Mouse (Mus musculus) hematopoietic stem cell, adult 5-6 weeks (primary cell): Measurements from ENCODE around the gene Tusc2. TPM values are rescaled to one million over a fixed set of nuclear protein-coding genes. Genes with fewer than 3 reads are reported as not detected.

ENCODE experiments used
- ATAC-seq, 2 experiments: fragments of 125-278 bp in 1 of 2; replicated peaks in 1 of 2; 2 replicates each; pipeline ENCODE4 v1.8.0; 2016 to 2017; ENCODE audit warnings: inconsistent platforms in 2 of 2, mild to moderate bottlenecking in 2 of 2, moderate number of reproducible peaks in 2 of 2, low read depth in 1 of 2, moderate TSS enrichment in 1 of 2; ENCODE audit not compliant: low FRiP score in 2 of 2, poor library complexity in 2 of 2, severe bottlenecking in 2 of 2, insufficient read depth in 1 of 2, low TSS enrichment in 1 of 2
- total RNA-seq: library from RNA; stranded (forward); fragments of 172-1452, 232-1000 nt; gene quantifications from 2 replicates; pipeline ENCODE4 v1.2.3, GENCODE M21; 2017

The Tusc2 gene
- total RNA-seq, 1 experiment from 2014 or later, result 23.7 TPM

DNA sequence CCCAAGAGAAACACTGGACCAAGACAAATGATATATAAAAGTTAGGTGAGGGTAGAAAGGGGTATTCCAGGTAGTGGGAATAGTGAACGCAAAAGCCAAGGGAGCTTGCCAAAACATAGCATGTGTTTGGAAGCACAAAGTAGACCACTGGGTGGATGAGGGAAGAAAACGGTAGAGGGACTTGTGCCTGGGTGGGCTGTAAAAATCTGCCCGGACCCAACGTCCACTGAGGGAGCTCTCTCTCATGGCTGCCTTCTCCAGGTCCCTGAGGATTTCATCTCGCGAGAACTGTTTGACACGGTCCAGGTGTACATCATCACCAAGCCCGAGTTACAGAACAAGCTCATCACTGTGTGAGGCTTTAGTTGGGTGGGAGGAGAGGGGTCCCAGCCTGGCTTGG lies 20.3 kb upstream of the Tusc2 start:
- no peak for ATAC-seq

DNA sequence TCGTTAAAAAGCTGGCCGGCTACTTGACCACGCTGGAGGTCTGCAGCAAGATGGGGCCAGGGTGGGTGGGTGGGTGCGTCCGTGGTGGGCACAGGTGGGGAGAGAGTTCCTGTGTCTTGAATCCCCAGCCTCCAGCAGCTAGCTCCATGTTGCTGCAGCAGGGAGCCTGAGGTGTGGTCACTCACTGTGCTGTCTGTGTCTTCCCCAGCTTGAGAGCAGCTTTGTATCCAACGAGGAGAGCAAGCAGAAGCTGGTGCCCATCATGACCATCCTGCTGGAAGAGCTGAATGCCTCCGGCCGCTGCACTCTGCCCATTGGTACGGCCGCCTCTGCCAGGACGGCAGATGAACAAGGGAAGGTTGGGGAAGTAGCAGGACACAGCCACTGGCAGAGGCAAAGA lies 19.8 kb upstream of the Tusc2 start:
- no peak for ATAC-seq

DNA sequence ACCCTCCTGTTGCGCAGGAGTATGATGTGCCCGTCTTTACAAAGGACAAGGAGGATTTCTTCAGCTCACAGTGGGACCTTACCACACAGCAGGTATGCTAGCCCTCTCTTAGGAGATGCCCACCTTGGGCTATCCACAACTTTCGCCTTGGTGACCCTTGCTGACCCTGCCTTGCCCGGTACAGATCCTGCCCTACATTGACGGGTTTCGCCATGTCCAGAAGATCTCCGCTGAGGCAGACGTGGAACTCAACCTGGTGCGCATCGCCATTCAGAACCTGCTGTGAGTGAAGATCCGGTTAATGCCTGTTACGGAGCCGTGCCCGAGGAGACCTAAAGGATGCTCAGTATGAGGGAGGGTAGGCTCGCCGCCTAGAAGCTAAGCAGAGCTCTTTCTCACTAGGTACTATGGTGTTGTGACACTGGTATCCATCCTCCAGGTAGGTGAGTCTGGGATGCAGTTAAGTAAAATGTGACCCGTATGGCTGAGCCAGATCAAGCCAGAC lies 18.8 kb upstream of the Tusc2 start:
- ATAC-seq, result no peak

DNA sequence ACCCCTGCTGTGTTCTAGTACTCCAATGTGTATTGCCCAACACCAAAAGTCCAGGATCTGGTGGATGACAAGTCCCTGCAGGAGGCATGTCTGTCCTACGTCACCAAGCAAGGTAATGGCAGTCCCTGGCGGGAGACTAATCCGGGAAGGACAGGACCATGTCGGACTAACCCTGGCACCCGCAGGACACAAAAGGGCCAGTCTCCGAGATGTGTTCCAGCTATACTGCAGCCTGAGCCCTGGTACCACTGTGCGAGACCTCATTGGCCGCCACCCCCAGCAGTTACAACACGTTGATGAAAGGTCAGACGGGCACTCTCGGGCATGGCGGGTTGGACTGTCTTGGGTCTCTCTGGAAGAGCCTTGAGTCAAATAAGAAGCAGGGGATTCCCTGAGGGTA lies 18.3 kb upstream of the Tusc2 start:
- no peak for ATAC-seq

DNA sequence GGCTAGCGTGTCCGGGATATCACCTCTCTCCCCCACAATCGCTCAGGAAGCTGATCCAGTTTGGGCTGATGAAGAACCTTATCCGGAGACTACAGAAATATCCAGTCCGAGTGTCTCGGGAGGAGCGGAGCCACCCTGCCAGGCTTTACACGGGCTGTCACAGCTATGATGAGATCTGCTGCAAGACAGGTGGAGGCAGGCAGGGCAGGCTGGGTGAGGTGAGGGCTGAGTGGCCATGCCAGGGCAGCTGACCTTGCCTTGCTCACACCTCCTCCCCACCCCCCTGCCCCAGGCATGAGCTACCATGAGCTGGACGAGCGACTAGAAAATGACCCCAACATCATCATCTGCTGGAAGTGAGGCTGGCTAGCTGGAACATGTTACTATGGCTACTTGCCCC lies 17.9 kb upstream of the Tusc2 start:
- ATAC-seq, result no peak

DNA sequence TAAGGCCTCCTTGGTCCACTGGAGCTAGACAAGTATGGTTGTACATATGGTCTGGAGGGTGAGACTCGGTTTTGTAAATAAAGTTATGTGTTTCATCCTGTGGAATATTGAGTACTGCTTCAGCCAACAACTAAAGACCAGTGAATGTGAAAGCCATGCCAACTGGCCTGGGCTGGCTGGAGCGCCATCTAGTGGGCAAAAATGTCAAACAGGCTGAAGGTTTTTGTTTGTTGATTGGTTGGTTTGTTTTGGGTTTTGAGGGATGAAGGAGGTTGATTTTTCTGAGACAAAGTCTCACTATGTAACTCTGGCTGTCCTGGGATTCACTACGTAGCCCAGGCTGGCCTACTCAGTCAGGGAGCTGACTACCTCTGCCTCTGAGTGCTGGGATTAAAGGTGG lies 17.5 kb upstream of the Tusc2 start:
- ATAC-seq, result no peak

DNA sequence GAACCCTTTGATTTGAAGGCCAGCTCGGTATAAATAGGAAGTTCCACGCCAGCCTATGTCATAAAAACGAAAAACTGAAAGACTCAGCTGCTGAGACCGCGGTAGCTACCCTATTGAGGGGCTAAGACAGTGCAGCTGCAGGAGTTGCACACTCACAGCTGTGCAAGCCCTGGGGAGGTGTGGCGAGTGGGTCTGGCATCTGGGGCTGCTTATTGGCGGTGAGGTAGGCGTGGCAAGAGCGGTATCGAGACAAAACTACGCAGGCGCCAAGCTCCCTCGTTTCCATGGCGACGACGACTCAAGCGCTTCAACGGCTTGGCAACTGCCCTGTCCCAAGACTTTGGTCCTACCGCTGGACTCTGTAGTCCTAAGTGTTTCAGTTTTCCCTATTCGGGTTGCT lies 16.0 kb upstream of the Tusc2 start, which contains the start of gene Zmynd10:
Gene Zmynd10 (plus strand): TSS at position 273 of the 400 bp plus-strand sequence.
- ATAC-seq, result peak; percentile 52 to 64

DNA sequence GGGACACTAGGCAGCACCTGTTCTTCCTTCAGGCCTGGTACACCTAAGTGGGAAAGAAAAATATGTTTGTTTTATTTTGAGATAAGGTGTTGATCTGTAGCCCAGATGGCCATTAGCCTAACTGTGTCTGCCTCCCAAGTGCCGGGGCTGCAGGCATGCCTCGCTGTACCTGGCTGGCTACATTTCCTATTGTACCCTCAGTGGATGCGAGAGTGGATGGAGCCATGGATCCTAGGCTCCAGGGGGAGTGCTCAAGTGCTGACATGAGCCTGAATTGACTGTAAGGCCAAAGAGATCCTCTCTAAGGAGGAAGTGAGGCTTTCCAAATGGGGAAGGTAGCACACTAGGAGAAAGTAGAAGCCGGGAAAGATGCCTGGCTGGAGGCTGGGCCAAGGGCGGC lies 15.1 kb upstream of the Tusc2 start:
- ATAC-seq, result no peak

DNA sequence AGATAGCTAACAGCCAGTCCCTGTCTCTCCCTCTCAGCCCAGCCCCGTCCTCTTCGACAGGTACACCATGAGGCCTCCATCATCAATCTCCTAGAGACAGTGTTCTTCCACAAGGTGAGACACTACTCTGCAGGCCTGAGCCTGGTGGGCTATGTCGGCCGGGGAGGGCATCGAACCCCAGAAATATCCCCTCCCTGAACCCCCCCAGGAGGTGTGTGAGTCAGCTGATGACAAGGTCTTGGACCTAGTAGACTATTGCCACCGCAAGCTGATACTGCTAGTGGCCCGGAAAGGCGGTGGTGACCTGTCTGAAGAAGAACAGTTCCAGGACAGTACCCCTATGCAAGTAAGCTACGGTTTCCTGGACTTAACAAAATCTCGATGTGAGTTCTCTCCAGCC lies 14.2 kb upstream of the Tusc2 start:
- no peak for ATAC-seq

DNA sequence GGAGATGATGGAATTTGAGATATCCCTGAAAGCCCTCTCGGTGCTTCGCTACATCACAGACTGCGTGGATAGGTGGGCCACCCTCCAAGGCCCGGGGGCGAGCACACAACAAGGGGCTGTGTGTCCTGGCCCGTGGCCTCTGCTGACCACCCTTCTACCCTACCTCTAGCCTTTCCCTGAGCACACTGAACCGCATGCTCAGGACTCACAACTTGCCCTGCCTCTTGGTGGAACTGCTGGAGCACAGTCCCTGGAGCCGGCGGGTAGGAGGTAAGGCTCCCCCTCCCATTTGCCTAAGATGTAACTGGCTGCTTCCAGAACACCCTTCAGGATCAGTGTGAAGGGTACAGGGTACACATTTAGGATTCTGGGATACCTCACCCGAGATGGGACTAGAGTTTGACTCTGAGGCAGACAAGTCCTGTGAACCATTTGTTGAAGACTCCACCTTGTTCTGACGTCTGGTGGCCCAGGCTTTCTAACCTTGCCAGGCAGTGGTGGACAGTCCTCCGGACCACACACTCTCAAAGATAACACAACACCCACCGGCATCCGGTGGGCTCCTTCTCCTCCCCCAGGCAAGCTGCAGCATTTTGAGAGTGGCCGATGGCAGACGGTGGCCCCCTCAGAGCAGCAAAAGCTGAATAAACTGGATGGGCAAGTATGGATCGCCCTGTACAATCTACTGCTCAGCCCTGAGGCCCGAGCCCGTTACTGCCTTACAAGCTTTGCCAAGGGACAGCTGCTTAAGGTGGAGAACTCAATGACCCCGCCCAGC lies 13.6 kb upstream of the Tusc2 start:
- no peak for ATAC-seq

DNA sequence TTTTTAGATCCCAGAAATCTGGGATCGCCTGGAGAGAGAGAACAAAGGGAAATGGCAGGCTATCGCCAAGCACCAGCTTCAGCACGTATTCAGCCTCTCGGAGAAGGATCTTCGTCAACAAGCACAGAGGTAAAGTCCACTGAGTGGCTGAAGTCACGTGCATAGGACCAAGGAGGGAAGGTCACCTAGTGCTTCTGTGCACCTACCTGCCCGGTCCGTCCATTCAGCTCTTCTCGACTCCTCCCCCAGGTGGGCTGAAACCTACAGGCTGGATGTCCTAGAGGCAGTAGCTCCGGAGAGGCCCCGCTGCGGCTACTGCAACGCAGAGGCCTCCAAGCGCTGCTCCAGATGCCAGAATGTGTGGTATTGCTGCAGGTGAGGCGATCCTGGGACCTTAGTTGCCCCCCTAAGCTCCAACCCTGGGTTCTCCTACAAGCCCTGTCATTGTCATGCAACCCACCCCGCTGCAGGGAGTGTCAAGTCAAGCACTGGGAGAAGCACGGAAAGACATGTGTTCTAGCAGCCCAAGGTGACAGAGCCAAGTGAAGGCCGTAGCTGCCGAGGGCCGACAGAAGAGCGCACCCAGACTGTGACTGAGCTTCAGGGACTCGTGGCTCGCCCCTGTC lies 12.5 kb upstream of the Tusc2 start:
- no peak for ATAC-seq

DNA sequence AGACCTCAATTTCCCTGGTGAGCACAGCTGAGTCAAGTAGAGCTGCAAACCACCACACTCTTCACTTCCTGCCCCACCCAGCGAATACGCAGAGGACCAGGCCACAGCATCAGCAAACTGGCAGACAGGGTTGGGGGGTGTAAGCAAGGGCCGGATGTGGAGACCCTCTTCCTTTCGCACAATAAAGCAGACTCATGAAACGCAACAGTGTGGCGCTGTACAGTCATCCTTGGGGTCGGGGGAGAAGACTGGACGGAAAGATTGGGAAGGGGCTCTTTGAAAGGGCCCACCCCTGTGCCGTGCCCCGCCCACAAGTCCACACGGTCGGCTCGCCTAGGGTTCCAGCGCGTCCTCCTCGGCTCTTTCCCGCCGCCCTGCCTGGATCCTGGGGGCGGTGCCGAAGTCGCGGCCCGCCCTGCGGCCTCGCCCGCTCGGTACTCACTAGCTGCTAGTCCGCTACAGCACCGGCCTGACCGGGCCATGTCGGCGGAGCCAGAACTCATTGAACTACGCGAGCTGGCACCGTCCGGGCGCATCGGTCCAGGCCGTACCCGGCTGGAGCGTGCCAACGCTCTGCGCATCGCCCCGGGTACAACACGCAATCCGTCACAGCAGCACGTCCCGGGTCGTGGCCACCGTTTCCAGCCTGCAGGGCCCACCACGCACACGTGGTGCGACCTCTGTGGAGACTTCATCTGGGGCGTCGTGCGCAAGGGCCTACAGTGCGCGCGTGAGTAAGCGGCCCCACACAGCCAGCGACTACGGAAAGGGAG lies 11.8 kb upstream of the Tusc2 start, which contains the start of gene Rassf1:
Gene Rassf1 (plus strand): TSS at position 439 of the 773 bp plus-strand sequence.
- ATAC-seq, result peak in 1 of 2 experiments; percentile 21; a peak in 1 of 4 replicates

DNA sequence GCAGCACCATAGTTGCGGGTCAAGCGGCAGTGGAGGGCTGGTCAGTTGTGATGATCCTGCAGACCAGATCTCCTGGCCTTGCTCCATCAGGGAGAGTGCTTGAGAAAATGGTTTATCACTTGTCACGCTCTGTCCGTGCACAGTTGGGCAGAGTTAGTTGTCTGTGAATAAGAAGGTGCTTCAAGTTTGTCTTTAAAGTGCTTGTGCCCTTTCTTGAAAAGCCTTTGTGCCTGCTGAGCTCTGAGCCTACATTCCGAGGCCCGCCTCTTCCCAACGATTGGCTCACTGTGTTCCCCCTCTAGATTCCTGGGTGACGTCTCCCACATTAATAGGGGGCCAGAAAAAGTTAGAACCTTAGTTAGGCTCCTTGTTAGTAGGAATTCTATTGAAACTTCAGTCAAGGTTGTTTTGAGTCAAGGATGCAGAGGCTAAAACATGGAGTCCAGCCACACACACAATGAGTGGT lies 11.1 kb upstream of the Tusc2 start:
- ATAC-seq, result no peak

DNA sequence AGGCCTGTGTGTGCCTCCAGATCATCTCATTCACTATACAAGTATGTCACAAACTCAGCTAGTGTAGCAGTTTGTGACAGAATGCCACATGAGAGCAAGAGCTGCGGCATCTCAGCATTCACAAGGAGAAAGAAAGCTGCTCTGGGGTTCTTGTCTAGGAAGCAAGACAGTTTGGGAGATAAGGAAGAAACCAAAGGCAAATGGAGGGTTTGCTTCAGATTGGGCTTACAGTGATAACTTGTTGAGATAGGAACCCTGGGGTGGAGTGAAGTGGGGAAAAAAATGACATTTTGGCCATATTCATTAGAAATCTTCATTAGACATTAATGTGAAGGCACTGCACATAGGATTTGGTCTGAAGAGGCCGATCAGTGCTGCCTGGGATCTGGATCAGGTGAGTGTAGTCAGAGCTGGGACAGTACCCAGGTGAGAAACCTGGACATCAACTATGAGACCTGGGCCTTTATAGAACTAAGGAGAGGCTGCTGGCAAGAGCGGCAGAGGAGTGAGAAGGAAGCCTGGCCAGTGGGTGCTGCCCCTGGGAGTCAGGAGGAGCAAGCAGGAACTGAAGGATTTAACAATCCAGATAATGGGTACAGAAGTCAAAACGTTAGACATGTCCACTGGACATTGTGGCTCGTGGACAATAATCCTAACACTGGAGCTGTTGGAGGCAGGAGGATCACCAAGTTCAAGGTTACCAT lies 10.2 kb upstream of the Tusc2 start:
- no peak for ATAC-seq

DNA sequence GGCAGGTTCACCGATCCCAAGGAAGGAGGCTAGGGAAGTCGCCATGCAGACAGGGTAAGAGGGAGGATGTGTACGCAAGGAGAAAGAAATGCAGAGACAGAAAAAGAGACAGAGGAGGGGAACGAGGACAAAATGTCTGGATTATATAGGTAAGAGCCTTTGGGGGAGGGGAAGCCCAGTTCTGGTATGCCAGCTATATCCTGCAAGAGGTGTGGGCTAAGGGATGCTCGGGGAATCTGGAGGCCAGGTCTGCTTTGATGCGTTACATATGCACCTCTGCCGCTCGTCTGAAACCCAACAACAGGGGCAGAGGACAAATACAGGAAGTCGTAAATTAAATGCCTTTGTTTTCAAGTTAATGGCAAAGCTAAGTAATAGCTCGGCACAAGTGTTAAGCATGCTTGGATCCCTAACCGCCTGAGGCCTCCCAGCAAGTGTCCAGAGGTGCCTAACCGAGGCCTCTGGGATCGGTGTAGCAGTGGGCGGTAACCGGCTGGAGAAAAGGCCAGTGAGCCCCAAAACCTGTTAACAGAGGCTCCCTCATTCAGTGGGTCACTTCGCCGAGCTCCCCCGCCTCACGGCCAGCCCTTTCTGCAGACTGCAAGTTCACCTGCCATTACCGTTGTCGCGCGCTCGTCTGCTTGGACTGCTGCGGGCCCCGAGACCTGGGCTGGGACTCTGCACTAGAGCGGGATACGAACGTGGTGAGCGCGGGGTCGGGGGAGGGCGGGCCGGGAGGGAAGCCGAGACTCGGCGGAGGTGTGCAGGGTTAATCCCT lies 9.3 kb upstream of the Tusc2 start:
- 0 out of 4 replicates have a peak, but pooled peaks of 1 of the 2 experiments have one; percentile 0 for ATAC-seq

DNA sequence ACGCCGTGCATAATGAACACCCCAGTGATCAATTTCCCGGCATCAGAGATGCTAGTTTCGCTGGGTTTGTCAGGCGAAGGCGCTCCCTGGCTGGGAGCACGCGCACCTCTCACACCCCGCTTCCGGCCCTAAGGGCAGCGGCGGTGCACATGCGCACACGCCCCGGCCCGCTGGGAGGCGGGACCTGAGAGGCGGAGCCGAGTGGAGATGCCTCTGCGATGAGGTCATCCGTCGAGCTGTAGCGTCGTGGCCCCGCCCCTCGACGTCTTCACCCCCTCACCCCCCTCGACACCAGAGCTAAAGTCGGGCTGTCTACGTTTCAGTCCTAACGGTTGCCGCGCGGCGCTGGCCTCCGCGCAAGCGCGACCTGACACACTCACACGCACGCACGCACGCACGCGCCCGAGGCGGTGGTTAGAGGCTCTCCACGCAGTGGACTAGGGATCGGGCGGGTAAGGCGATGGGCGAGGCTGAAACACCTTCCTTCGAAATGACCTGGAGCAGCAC lies 8.7 kb upstream of the Tusc2 start:
- ATAC-seq, result peak; percentile 78 to 85
